Mouse (Mus musculus): ENCODE results near the gene Phc2. TPM values are rescaled to one million over a fixed set of nuclear protein-coding genes. Genes with fewer than 3 reads are reported as not detected.

The Phc2 gene
- polyA plus RNA-seq, 1 experiment from 2014 or later = 20.8 TPM

DNA sequence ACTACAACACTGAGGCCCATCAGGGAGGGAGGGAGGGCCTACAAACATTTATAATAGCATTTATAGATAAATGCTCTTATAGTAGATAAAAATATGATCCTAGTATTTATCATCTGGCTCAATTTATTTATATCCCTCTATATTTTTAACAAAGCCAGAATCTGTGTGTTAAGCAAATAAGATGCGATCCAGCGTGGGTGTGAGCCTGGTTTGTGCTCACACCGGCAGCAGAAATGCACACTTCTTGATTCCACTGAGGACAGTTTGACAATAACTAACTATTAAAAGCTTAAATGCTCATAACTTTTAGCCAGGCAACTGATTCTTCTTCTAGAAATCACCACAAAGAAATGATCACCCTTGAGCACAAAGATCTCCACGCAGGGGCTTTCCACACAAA lies 133.6 kb downstream of the Phc2 start:
- no peak overlapping the region for H3K27ac ChIP-seq (replicated peaks)
- H3K36me3 ChIP-seq = peaks cover 93% of the 10 kb centered on the region
- no peaks in the 10 kb centered on the region for H3K9me3 ChIP-seq (replicated peaks)
- H3K27me3 ChIP-seq (ENCODE audit: low read depth, poor library complexity, severe bottlenecking) = no peaks in the 10 kb centered on the region
- DNase-seq (ENCODE audit: low spot score) = no peak
- H3K4me3 ChIP-seq = no peak overlapping the region
- peaks cover 23% of the 10 kb centered on the region for H3K4me1 ChIP-seq
- WGBS = 93% methylated on average over 4 of the region's 4 CpGs

- Histone ChIP-seq H3K27me3 (ENCODE audit: low read depth, poor library complexity, severe bottlenecking) (no peaks in the 10 kb centered on the region), H3K36me3 (peaks cover 93% of the 10 kb centered on the region), H3K4me1 (peaks cover 23% of the 10 kb centered on the region), H3K9me3 (replicated peaks) (no peaks in the 10 kb centered on the region), H3K4me3 (no peak overlapping the region), H3K27ac (replicated peaks) (no peak overlapping the region)
- 44% methylated on average over 18 of the region's 18 CpGs for WGBS
- DNase-seq (ENCODE audit: low spot score) = no peak
These were observed 135.1 kb downstream of the Phc2 start for GRCm38 (mm10) chr4:128789646-128790045.

- 71% methylated on average over 1 of the region's 1 CpGs for WGBS
- DNase-seq (ENCODE audit: low spot score) = no peak
- Histone ChIP-seq H3K27me3 (ENCODE audit: low read depth, poor library complexity, severe bottlenecking) (no peaks in the 10 kb centered on the region), H3K4me1 (peaks cover 61% of the 10 kb centered on the region), H3K36me3 (peaks cover 59% of the 10 kb centered on the region), H3K27ac (replicated peaks) (no peak overlapping the region), H3K9me3 (replicated peaks) (no peaks in the 10 kb centered on the region), H3K4me3 (no peak overlapping the region)
These were observed 139.2 kb downstream of the Phc2 start for GRCm38 (mm10) chr4:128793710-128794109.

DNA sequence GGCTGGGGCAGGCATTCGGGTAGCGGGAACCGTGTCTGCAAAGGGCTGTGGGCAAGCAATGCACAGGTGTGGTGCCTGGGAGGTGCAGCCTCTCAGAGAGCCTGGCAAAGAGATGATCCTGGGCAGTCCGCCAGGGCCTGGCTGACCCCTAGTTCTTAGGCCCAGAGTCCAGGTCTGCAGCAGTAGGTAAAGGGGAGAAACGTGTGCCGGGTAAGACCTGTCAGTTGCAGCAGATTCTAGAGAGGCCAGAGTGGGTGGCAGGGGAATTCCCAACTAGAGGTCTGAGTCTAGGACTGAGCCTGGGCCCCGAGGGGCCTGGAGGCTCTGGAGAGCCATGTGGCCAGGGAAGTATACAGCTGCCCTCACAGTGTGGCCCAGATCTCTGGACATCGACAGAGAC lies 139.7 kb downstream of the Phc2 start:
- no peaks in the 10 kb centered on the region for H3K9me3 ChIP-seq (replicated peaks)
- DNase-seq (ENCODE audit: low spot score) = no peak
- H3K36me3 ChIP-seq = peaks cover 56% of the 10 kb centered on the region
- WGBS = 96% methylated on average over 8 of the region's 8 CpGs
- H3K27ac ChIP-seq (replicated peaks) = no peak overlapping the region
- H3K27me3 ChIP-seq (ENCODE audit: low read depth, poor library complexity, severe bottlenecking) = no peaks in the 10 kb centered on the region
- H3K4me3 ChIP-seq = no peak overlapping the region
- peaks cover 66% of the 10 kb centered on the region for H3K4me1 ChIP-seq

DNA sequence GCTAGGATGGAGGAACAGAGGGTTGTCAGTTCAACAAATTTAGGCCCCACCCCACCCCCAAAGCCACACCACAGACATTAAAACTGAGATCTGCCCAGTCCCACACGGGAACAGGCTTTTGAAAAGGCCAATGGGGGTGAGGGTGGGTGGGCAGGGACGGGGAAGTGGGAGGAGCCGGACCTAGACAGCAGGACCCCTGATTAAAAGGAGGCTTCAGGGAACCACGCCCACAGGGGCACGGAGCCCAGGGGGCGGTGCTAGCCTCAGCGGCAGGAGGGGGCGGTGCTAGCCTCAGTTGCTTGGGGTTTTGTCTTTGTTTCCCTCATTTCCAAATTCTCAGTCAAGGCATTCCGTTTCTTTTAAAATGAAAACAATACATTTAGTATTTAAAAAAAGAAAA lies 141.1 kb downstream of the Phc2 start:
- Histone ChIP-seq H3K9me3 (replicated peaks) (no peaks in the 10 kb centered on the region), H3K4me3 (peak overlapping the region; percentile 17; the same call in 1 of the 2 replicates), H3K36me3 (peaks cover 52% of the 10 kb centered on the region), H3K27me3 (ENCODE audit: low read depth, poor library complexity, severe bottlenecking) (no peaks in the 10 kb centered on the region), H3K4me1 (peaks cover 67% of the 10 kb centered on the region), H3K27ac (replicated peaks) (peak overlapping the region; percentile 76)
- DNase-seq (ENCODE audit: low spot score) = peak; percentile 70
- whole genome bisulfite sequencing = 3% methylated on average over 9 of the region's 9 CpGs

- Histone ChIP-seq H3K4me3 (no peak overlapping the region), H3K27me3 (ENCODE audit: low read depth, poor library complexity, severe bottlenecking) (no peaks in the 10 kb centered on the region), H3K36me3 (peaks cover 48% of the 10 kb centered on the region), H3K27ac (replicated peaks) (peak overlapping the region; percentile 76; the same call in 1 of the 2 replicates), H3K9me3 (replicated peaks) (no peaks in the 10 kb centered on the region), H3K4me1 (peaks cover 66% of the 10 kb centered on the region)
- WGBS = 67% methylated on average over 8 of the region's 8 CpGs
- no peak for DNase-seq (ENCODE audit: low spot score)
These were observed 142.3 kb downstream of the Phc2 start for GRCm38 (mm10) chr4:128796788-128797187.

DNA sequence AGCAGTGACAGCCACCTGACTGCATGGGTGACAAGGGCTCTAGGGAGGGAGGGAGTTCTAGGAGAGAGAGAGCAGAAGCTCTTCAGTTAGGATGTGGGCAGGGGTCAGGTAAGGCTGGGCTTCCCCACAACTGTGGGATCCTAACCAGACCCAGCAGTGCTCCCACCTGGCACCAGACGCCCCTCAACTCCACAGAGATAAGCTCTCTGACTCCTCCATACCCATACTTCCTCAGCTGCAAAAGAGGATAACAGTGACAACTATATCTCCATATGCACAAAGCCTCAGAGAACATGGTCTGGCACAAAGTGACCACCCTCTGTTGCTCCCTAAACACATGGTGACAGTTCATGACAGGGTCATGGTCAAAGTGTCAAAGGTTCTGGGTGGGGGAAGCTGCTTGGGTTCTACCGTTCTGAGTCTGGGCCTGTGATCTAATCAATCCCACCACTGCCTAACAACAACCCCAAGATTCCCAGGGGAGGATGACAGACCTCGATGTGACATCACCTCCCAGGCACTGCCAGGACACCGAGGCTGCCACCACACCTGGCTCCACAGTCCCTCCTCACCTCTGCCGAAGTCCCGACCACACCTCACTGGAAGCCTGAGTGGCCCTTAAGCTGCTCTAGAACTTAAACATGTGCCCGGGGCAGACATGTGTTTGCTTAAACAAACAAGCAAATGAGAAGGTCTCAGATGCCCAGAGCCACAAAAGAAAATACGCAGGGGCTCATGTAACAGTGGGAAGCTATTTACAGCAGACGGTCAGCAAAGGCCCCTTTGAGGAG lies 147.4 kb downstream of the Phc2 start:
- no peak for DNase-seq (ENCODE audit: low spot score)
- WGBS = 73% methylated on average over 9 of the region's 9 CpGs
- Histone ChIP-seq H3K4me1 (peaks cover 84% of the 10 kb centered on the region), H3K27me3 (ENCODE audit: low read depth, poor library complexity, severe bottlenecking) (no peaks in the 10 kb centered on the region), H3K9me3 (replicated peaks) (no peaks in the 10 kb centered on the region), H3K27ac (replicated peaks) (no peak overlapping the region; the same call in 1 of the 2 replicates), H3K36me3 (peaks cover 22% of the 10 kb centered on the region), H3K4me3 (no peak overlapping the region)

Other genes with a start within 250 kb of the Phc2 start
- 6.1 and 8.2 TPM in 2 replicates for gene Zscan20, start 44.6 kb upstream of the Phc2 start, polyA plus RNA-seq (2016; fragmentation: Nextera tagmentation; extraction: Ambion mirVana)
- gene Tlr12, start 36.1 kb upstream of the Phc2 start, polyA plus RNA-seq (2016; fragmentation: Nextera tagmentation; extraction: Ambion mirVana) = 0.72 and 0.80 TPM in 2 replicates
- gene A3galt2, start 100.7 kb downstream of the Phc2 start, polyA plus RNA-seq (2016; fragmentation: Nextera tagmentation; extraction: Ambion mirVana) = 0.10 and 0.24 TPM in 2 replicates
- 36.5 and 37.9 TPM in 2 replicates for gene Zfp362, start 151.3 kb downstream of the Phc2 start, polyA plus RNA-seq (2016; fragmentation: Nextera tagmentation; extraction: Ambion mirVana)
- 7.6 and 10.0 TPM in 2 replicates for gene Trim62, start 228.9 kb downstream of the Phc2 start, polyA plus RNA-seq (2016; fragmentation: Nextera tagmentation; extraction: Ambion mirVana)

All from midbrain, embryonic 10.5 days (tissue).